Mouse (Mus musculus) lung, postnatal 0 days (tissue): Measurements from ENCODE around the gene Ccdc85c.

Experiments used
- CTCF ChIP-seq: IDR thresholded peaks from 2 replicates; pipeline ENCODE4 v1.5.1; 2016; ENCODE audit warnings: antibody characterized with exemption, mild to moderate bottlenecking
- EP300 ChIP-seq: IDR thresholded peaks from 2 replicates; pipeline ENCODE4 v1.6.1; 2016; ENCODE audit warnings: antibody characterized with exemption, mild to moderate bottlenecking, control low read depth

DNA sequence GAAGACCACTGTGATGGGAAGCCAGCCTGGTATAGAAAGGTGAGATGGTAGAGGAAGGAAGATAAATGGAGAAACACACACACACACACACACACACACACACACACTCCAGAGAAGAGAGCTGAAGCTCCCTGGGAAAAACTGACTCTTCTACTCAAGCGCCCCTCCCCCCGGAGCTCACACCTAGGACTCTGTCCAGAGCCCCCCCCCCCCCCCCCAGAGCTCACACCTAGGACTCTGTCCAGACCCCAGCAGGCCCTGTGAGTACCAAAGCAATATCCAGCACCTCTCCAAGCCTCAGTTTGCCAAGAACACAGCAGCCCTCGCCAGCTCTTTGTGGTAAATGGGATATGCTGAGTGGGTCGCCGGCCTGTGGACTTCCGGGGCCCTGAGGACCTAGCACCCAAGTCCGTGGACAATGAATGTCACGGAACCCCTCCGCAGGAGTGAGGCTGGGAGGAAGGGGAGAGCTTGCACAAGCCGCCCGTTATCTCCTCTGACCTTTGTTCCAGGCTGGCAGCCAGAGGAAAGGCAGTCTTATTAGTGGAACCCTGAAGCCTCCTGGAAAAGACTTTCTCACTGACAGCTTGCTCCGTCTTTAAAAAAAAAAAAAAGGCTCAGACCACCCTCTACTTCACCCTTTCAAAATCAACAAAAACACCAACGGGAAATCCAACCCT, 4.8 kb downstream of the Ccdc85c start:
- TF ChIP-seq EP300, result no peak
- TF ChIP-seq CTCF, result no peak
